Mouse (Mus musculus) adrenal gland, adult (tissue): ENCODE measurements at regions not wholly inside any gene's neighbourhood (a gene's known extent, or its start where the extent isn't known, plus 50 kb on each side); places are given as distances from the start of the nearest gene placed in this dataset.

Experiments
- DNase-seq, 2 experiments: peaks; one replicate each; pipeline ENCODE4 v3.0.0; 2022 to 2023; ENCODE audit warnings: low spot score in 1 of 2; ENCODE audit not compliant: inconsistent age in 2 of 2

DNA sequence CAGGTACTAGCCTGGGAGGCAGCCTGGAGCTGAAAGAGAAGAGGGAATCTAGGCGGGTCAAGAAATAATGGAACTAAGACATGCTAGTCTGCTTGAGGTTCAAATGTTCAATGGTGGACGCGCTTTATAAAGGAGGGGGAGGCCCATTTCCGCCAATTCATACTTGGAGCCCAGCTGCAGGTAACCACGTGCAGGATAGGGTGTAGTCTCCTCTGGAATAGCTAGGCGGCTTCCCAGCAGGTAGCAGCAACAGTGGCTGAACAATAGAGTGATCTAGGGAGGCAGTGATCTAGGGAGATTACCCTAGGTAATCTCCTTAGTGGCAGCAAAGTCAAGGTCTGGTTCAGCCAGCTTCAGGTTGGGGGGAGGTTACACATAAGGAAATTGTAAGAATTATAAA, 134.6 kb downstream of the Sh2d4b start:
- DNase-seq: no peak

DNA sequence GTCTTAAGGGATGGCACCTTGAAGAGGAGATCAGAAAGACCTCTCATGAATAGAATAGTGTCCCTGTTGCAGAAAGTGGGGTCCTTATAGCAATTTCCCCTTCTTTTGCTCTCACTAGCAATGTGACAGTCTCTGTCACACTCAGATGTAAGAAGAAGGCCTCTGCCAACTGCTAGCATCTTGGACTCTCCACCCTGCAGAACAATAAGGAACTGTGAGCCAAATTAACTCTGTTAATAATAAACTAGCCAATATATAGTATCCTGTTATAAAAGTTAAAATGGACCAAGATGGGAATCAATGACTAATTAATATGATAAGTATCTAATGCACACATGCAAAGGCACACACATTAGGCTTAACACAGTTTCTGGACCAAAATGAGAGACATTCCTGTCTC, 152.5 kb downstream of the Sh2d4b start:
- DNase-seq: no peak

DNA sequence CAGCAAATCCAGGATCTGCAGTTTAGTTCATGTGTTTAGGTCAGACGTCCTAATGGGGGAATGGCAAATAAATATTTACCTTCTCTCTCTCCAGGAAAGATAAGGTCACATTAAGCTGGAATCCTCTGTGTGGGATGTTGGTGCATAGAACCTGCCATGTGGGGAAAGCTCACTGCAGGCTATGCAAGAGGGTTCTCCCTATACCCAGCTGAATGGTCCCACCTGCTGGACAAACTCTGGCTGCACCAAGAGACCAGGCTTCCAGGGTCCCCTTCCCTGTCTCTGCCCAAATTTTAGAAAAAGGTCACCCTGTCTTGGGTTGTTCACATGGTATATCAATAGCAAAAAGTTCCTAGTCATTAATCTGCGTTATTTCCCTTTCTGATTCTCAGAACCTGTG, 161.2 kb downstream of the Sh2d4b start:
- peak; percentile 45 to 73 for DNase-seq

- DNase-seq: no peak
Measured at GRCm38 (mm10) chr14:40708981-40709531, 184.0 kb downstream of the Sh2d4b start.

DNA sequence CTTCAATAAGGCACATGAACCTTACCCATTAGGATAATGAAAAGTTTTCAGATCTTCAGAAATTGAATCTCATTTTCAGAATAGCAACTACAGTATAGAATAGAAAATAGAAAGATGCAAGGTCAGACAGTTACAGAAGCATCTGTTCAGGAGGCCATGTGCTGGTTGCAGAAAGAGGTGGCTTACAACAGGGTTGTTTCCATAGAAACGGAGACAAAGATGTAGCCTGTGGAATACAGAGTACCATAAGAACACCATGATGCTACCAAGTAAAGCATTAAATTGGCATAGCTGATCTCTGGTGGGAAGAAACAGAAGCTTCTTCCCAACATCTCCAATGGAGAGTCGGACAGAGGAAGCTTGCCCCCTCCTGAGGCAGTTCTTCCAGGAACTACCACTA, 185.6 kb downstream of the Sh2d4b start:
- DNase-seq: no peak

DNA sequence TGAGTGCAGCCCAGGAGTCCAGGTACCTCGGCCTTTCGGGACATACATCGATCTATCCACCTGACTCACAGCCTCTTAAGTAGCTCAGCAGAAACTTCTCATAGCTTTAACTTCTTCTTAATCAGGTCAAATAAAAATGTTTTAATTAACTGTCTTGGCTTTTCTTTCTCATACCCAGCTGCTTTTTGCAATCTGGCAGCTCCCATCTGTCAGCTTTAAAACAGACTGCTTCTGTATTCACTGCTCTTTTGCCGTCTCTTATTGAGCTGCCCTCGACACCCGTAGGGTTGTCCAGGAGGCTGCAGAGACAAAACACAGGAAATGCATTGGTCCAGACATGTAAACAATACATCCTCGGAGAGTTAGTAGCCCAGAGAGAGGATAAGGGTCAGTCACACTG, 189.6 kb downstream of the Sh2d4b start:
- DNase-seq: no peak

DNA sequence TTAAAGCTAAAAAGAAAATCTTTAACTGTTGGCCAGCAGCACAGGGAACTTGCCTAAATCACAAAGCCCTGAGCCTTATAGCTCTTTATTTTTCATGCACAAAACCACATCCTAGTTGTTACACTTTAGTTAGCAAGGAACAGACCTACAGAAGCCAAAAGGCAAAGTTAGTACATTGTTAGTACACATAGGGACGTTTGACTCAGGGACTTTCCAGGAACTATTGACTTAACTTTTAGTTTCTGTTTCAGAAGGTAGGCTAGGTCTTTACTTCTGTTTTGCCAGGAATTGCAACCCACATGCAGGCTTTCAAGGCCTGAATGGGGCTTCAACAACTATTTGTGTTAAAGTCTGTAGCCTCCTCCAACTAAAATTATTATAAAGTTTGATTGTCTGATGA, 211.4 kb downstream of the Sh2d4b start:
- DNase-seq: no peak

- no peak for DNase-seq
Measured at GRCm38 (mm10) chr14:40653558-40653957, 239.5 kb downstream of the Sh2d4b start.
